Mouse (Mus musculus) kidney, adult 9 months (tissue): ENCODE measurements around the gene Ypel3.
"Not testable (repeated sequence)": the region's sequence is repeated elsewhere in the genome, so short reads cannot be mapped to it uniquely, and the experiment has no call there.

ENCODE experiments used
- DNase-seq: peaks from one replicate; pipeline ENCODE4 v3.0.0; 2022

The Ypel3 gene

DNA sequence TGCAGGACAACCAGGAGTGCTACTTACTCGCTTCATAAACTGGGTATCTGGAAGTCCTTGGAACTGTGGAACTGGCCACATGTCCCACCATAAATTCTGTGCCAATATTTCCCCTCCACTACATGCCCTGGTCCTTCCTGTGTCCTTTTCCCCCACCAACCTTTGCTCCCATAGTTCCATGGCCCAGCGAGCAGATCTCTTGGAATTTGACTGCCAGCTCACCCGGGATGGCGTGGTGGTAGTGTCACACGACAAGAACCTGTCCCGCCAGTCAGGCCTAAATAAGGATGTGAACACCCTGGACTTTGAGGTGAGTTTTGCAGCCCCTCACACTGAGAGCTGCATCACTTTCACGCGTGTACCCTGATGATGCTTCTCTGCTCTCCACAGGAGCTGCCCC, 9.8 kb upstream of the Ypel3 start:
- DNase-seq, result no peak

DNA sequence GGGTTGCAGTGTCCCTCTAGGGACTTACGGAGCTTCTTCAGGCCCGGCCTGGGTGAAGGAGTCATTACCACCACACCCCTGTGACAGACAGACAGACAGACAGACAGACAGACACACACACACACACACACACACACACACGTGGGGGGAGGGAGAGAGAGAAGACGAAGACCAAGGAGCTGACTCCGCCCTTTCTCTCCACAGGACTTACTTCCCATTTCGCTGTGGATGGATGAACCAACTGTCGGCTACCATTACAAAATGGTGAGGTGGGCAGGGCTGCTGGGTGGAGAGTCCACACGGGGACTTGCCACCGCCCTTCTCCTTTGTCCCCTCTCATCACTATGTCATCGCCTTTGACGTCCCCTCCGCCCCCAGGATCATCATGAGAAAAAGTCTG, 6.0 kb upstream of the Ypel3 start:
- DNase-seq, result no peak

DNA sequence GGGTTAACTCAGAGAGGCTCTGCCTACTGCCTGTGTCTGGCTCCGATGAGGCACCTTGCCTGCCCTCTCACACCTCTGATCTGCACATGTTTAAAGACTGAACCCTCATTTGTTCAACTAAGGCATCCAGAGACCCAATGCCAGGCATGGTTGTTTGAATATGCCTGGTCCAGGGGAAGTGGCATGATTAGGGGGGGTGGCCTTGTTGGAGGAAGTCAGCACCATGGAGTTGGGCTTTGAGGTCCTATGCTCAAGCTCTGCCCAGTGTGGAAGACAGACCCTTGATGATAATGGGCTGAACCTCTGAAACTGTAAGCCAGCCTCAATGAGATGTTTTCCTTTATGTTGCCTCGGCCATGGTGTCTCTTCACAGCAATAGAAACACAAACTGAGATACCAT, 3.4 kb upstream of the Ypel3 start:
- DNase-seq, result no peak

DNA sequence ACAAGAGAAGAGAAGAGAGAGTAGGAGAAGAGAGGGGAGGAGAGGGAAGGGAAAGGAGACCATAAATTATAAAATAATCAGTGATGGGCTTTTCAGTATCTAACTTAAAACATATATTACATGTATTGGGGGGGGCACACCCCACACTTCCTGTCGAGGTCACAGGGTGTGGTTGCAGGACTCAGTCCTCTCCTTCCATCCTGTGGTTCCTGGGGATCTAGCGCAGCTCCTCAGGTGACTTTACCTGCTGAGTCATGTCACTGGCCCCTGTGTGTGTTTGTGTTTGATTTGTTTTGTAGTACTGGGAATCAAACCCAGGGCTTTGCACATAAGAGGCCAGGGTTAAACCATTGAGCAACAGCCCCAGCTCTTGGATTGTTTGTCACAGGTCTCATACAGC, 2.3 kb upstream of the Ypel3 start:
- no peak for DNase-seq

DNA sequence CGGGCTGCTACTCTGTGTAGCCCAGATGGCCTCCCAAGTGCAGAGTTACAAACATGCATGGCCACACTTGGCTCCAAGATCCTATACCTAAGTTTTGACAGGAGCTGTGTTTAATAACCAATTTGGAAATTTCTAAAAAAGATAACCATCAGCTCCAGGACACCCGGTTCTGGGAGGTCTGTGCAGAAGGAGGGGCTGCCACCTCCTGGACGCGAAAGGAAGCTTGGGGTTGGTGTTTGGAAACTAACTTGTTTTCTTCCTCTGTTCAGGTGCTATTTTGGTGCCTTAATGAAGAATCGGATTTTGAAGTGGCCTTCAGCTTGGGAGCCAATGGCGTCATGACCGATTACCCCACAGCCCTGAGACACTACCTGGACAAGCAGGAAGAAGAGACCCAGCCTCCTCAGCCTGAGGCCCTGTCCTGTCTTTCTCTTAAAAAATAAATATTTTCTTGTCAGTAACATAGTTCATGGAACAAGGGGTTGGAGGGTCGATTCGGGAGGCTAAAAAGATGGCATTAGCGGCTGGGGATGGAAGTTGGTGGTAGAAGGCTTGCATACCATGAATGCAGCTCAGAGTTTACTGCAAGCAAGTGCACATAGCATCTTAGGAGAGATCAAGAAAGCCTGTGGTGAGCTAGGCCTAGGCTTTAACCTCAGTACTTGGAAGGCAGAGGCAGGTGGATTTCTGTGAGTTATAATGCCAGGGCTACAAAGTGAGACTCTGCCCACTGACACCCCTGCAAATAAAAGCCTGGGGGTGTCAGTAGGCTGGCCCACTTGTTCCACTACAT, 1.4 kb upstream of the Ypel3 start:
- no peak for DNase-seq

DNA sequence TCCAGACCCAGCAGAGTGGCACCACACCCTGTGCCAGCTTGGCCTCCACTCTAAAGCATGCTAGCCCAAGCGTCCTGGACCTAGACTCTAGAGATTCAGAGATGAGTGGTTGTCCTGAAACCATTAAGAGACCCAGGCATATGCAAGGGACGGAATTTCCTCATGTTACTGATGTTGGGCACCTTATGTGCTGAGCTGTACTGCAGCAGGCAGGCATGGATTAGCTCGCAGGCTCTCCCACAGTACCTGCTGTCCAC, 849 bp upstream of the Ypel3 start:
- no peak for DNase-seq

DNA sequence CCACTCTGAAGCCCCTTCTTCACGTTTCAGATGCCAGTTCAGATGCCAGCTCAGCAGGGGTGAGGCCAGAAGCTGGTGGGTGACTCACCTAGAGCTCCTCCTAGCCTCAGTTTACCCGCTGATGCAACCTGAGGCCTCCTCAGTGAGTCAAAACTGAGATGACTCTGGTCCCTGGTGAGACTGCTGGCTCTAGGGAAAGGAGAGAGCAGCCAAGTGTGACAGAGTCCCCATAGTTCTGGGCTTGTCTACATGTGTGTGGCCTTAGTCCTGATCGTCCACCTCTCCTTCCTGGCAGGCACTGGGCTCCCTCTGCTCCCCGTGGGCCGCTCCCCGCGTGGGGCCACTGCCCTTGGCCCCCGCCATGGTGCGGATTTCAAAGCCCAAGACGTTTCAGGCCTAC, 721 bp downstream of the Ypel3 start:
- DNase-seq, result peak; percentile 57

DNA sequence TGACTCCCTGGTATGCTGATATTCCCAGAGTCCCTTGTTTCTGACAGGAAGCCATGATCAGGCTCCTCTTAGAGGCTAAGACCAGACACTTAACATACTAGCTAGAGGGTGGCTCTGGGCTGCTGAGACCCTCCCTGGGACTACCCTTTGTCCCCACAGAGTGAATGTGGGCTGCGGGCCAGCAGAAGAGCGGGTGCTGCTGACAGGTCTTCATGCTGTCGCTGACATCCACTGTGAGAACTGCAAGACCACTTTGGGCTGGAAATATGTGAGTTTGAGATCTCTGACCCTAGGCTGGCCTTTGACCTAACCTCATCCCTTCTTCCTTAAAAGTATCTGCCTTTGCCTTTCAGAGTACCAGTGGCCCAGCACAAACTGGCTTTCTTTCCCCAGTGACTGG, 1.4 kb downstream of the Ypel3 start:
- no peak for DNase-seq

DNA sequence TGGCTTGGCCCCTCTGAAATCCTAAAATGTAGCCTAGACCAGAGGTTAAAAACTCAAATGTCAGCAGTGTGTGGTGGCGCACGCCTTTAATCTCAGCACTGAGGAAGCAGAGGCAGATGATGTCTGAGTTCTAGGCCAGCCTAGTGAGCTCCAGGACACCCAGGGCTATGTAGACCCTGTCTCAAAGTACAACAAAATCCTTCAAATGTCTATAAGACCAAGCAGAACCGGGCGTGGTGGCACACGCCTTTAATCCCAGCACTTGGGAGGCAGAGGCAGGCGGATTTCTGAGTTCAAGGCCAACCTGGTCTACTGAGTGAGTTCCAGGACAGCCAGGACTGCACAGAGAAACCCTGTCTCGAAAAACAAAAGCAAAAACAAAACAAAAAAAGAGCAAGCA, 2.3 kb downstream of the Ypel3 start:
- DNase-seq, result not testable (repeated sequence)

DNA sequence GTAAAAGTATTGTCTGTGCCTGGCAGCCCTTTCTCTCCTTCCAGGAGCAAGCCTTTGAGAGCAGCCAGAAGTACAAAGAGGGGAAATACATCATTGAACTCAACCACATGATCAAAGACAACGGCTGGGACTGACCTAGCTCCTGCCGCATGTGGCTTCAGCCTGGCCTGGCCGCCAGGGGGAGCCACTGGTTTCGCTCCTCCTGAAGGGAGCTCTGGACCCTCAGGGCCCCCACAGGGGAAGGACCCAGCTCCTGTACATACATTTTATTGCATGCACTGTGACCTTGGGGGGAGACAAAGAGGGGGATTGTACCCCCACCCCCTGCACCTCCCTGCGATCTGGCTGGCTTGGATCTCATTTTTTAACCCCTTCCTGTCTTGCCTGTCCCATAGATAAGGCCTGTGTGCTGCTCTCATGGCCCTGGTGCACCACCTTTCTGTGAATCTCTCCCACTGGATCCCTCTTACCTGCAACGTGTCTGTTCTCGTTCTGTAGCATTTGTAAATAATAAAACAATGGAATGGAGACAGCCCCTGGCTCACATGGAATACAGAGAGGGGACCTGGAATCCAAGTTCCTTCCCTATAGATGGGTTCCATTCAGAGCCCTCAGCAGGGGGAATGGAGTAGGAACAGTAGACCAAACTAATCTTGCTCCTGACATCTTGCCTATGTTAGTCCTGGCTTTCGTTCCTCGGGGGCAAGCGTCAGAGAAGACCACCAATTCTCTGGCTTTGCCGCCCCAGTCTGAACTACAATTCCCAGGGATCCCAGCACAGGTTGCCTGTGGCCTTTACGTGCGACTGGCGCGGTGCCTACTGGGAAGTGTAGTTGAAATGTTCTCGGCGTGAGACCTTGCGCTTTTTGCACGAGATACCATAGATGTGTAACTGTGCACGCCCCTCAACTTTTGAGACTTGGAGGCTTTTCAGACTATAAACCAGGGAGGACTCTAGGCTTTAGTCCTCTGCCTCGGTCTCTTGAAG, 3.5 kb downstream of the Ypel3 start:
- peak; percentile 89 for DNase-seq

DNA sequence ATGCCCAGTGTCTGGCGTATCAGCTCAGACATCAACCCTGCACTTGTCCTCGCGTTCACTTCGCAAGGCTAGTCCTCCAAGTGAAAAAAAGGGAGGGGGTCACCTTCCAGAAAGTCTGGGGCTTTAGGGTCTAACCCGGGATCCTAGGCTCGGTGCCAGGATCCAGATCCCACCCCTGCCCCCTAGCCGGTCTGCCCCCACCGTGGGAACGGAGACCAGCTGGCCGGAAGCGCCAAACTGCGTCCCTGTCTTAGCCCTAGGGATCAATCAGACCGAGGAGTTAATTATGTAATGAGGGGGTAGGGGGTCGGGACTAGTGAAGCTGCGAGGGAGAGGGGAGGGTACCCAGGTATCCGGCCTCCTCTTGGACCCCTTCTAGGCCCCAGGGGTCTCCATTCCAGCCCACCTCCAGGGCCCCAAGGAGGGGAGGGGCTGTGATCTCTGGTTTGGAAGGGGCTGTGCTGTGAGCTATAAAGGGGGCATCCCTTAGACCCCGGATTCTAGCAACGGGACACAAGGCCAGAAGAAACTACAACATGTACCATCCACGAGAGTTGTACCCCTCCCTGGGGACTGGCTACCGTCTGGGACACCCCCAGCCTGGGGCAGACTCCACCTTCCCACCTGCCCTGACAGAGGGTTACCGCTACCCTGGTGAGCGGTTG, 4.3 kb downstream of the Ypel3 start, which contains the start of gene Tbx6:
Gene Tbx6, plus strand, starts transcription at position 513 of the 665 bp plus-strand sequence.
- no peak for DNase-seq

DNA sequence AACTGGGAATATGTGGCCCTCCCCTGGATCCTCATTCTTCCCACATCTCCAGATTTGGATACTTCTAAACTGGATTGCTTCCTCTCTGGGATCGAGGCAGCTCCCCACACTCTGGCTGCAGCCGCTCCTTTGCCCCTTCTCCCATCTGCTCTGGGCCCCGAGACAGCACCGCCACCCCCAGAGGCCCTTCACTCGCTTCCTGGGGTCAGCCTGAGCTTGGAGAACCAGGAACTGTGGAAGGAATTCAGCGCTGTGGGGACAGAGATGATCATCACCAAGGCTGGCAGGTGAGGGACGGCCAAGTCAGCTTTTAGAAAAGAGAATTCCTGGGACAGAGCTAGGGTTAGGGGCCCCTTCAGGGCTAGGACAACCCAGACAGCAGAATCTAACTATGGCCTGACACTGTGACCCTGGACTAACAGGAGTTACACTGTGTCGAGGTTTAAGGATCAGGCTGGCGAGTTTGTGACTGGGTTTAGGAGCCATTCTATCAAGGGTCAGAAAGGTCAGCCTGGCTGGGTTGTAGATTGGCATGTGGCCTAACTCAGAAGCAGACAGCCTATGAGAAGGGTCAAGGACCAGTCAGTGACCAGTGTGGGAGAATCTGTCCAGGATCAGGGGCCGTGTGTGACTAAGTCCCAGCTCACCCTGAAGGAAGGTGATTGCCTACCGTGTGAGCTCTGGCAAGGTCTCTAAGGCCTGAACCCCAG, 5.1 kb downstream of the Ypel3 start:
- no peak for DNase-seq

DNA sequence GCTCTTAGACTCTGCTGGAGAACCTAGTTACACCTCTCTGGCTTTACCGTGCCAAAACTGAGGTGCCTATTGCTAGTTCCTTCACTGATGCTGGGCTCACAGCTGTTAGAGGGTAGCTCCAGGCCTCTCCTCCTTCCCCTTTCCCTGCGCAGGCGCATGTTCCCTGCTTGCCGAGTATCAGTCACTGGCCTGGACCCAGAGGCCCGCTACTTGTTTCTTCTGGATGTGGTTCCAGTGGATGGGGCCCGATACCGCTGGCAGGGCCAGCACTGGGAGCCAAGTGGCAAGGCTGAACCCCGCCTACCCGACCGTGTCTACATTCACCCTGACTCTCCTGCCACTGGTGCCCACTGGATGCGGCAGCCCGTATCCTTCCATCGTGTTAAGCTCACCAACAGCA, 5.9 kb downstream of the Ypel3 start:
- DNase-seq, result no peak

DNA sequence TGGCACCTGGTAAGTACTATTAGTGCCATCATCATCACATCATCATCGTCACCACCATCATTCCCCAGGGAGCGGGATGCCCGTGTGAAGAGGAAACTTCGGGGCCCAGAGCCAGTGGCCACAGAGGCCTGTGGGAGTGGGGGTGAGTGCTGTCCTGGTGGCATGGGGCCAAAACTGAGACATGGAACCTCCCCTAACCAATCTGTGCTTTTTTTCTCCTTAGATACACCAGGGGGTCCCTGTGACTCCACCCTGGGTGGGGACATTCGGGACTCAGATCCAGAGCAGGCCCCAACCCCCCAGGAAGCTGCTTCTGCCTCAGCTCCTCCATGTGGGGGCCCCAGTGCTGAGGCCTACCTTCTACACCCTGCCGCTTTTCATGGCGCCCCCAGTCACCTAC, 7.7 kb downstream of the Ypel3 start:
- no peak for DNase-seq

DNA sequence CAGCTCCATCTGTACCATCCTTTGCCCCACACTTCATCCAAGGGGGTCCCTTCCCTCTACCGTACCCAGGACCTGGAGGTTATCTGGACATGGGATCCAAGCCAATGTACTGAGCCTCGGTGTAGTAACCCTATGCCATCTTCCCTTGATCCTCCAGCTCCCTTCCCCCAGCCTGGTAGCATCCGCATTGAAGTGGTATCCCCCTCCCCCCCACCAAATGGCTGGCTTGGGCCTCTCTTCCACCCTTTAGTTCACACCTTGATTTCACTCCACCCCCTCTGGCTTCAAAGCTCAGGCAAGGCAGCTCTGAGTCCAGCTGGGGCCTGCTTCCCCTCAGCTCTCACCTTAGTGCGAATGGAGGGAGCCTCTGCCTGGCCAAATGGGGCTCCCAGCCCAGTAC, 8.3 kb downstream of the Ypel3 start:
- DNase-seq, result no peak

DNA sequence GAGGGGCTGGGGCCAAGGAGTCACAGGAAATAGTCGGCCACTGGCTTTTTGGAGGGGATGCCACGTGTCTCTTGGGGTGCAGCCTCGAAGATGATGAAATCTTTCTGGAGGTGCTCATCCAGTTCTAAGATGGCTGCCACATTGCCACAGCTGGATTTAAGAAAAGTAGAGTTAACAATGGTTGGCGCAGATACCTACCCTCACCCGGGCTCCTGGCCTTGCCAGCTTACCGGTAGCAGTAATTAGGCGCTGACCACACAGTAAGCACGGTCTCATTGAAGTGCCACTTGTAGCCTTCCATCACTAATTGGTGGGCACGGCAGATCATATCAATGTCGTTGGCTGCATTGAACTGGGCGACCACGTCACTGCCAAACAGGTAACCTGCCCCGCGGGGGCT, 9.4 kb downstream of the Ypel3 start:
- DNase-seq, result no peak

DNA sequence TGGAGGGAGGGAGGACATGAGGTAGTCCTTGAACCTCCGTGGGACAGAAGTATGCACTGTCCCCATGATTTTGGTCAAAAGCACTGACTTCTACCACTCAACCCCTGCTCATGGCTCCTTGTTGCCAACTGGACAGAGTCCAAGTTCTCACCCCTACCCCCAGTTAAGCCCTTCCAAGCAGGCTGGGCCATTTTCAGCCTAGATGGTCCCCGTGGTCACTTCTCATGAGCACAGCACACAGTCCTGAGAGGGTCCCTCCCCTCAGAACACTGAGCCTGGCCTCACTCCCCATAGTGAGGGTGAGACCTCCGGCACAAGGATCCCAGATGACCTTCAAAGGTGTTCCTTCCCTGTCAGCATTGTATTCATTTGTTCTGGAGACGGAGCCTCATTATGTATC, 12.4 kb downstream of the Ypel3 start:
- no peak for DNase-seq

DNA sequence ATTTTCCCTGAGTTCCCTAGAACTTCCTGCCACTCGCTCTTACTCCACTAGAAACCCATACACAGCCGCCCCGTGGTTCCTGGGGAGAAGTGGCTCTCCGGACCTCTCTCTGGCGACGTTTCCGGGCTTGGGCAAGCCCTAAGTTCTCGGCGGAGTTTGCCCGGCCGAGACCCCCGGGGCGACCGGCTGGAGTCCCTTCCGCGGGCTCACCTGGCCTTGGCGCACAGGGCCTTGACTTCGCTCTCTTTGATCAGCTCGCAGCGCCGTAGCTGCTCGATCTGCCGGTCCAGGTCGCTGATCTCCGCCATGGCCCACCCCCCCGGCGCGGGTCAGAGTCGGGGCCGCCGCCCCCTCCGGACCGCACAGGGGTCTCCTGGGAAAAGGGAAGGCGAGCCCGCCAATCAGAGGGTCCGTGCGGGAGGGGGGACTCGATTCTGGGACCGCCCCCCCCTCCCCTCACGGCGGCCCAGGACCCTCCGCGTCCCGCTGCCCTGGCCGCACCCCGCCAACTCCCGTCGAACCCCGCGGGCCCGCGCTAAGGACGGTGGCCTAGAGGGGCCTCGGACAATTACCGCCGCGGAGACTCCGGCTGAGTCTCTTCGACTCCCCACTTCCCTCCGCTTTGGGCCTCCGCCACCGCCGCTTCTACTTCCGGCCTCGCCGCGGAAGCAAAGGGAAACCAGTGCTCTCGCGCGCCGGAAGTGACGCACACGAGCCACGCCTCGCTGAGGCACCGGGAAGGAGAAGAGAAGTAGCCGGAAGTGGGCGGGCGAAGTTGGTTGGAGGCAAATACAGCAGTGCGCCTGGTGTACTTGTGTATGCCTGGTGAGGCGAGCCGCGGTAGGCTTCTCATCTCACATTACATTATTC, 15.3 kb downstream of the Ypel3 start, which contains the start of gene Ppp4c:
Gene Ppp4c, minus strand, starts transcription at position 646 of the 870 bp plus-strand sequence.
- DNase-seq, result peak; percentile 97

DNA sequence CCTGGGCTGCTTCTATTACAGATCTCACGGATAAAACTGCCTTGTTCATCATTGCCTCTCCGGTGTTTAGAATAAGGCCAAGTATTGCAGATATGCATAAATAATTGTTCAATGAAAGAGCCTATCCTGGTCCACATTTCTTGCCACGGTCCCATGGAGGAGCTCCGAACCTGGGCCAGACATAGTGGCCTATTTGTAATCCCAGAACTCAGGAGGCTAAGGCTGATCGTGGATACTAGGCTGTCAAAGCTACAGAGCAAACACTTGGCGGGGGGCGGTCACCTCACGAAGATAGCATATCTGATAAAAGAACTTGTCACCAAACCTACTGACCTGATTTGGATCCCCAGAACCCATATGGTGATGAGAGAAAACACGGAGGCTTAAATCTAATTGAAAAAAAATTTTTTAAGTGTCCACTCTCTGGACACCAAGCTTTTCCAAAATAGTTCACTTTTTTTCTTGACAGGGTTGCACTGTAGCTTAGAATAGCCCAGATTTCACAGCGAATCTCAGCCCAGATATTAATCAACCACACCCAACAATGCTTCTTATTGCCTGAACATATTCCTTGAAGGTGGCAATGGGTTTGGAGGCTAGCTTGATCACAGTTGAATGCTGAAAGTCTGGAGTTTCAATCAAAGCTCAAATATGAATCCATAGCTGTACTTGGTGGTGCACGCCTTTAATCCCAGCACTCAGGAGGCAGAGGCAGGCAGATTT, 16.1 kb downstream of the Ypel3 start:
- DNase-seq, result no peak

DNA sequence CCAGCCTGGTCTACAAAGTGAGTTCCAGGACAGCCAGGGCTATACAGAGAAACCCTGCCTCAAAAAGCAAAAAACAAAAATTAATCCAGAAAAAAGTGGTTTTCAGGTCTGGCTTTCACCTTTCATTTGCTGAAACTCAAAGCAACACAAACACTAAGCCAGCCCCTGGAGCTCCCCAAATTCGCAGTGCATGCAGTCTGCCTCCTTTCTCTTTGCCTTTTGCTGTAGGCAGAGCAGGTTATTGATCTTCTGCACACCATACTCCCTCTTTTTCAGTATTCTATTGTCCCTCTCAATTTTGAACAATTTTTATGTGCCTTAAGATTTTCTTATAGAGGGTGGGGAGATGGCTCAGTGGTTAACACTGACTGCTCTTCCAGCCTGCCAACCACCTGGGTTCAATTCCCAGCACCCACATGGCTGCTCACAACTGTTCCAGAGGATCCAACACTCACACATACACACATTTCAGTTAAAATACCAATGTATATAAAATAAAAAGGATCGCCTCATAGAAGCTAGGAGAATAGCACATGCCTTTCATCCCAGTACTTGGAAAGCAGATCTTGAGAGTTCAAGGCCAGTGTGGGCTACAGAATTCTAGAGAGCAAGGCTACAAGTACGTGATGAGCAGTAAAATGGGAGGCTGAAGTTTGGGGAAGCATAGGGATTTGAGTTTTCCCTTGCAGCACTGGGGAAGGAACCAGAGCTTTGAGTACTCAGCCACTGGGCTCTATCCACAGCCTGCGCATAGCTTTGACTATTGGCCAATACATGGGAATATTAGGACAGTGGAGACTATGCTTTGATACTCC, 16.9 kb downstream of the Ypel3 start:
- no peak for DNase-seq

DNA sequence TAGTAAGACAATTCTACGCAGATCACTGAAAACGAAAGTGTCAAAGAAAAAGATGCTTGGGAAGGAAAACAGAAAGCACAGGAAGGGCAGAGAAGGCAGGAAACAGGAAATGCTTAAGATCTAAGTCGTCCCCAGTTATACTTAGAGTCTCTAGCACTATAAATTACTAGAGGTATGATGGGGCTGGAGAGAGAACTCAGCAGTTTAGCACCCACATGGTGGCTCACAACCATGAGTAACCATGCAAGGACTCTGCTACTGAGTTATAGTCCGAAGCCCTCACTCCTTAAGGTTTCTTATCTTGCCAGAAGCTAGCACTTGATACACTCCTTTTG, 17.5 kb downstream of the Ypel3 start:
- DNase-seq, result no peak
